Mouse (Mus musculus): ENCODE data around the gene Agrp.

GRCm38 (mm10) chr8:105621841-105622240 is 15.4 kb downstream of the Agrp start:
- TF ChIP-seq CTCF (IDR thresholded peaks at IDR 0.05; ENCODE audit: low read depth), result no peak
- TF ChIP-seq EP300 (IDR thresholded peaks at IDR 0.05; ENCODE audit: low read depth), result no peak

All from heart, postnatal 0 days (tissue).